ENCODE assay signal across 7 mouse cellular contexts in the genomic region with DNA sequence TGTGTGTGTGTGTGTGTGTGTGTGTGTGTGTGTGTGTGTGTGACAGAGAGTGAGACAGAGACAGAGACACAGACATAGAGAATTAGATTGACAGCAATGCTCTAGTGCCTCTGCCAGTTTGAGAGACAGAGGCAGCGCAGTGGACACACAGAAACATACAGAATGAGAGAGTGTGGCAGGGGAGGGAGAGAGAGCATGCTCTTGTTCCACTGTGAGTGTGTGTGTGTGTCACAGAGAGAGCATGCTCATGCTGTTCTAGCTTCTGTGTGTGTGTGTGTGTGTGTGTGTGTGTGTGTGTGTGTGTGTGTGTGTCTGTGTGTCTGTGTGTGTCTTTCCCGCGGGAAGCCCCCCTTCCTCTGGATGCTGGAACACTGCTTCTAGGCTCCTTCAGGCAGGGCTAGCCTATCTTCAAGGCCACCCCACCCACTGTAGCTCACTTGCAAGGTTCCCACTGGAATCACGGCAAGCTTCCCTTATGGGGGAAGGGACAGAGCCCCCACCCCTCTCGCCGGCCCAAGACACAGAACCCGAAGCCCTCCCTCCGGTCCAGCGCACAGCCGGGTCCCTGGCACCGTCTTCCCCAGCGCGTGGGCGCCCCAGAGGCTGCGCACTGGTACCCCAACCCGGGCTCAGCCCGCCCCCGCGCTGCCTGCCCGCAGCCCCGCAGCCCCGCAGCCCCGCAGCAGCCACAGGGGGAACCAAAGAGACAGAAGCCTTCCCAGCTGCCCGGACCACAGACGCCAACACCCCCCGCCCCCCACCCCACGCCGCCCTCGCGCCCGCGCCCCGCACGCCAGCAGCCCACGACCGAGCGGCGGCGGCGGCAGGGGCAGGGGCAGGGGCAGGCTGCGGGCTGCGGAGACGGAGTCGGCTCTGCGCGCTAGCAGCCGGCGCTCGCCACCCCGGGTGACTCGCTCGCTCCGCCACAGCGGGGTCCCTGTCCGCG.
A peak's percentile ranks its signal among the peaks of the same experiment; 100 is the strongest.
ATAC-seq lines count a peak whose summit lies in the region.
"Not testable (repeated sequence)": the region's sequence is repeated elsewhere in the genome, so short reads cannot be mapped to it uniquely, and the experiment has no call there.

No protein-coding gene starts in this region.

- H3K4me2 ChIP-seq in embryonic facial prominence, embryonic 13.5 days; forebrain, embryonic 16.5 days (ENCODE audit: low read length); hindbrain, embryonic 12.5 days (replicated peaks); intestine, embryonic 16.5 days (ENCODE audit: low read depth, low read length); limb, embryonic 13.5 days (replicated peaks); midbrain, embryonic 12.5 days (replicated peaks); neural tube, embryonic 13.5 days: not testable (repeated sequence)

- H3K4me3 ChIP-seq in embryonic facial prominence, embryonic 13.5 days; forebrain, embryonic 16.5 days (replicated peaks; ENCODE audit: low read length); hindbrain, embryonic 12.5 days; intestine, embryonic 16.5 days (ENCODE audit: low read length); limb, embryonic 13.5 days; midbrain, embryonic 12.5 days; neural tube, embryonic 13.5 days: not testable (repeated sequence)

- not testable (repeated sequence) for H3K9ac ChIP-seq in embryonic facial prominence, embryonic 13.5 days; forebrain, embryonic 16.5 days (replicated peaks; ENCODE audit: low read depth, low read length); hindbrain, embryonic 12.5 days; intestine, embryonic 16.5 days (ENCODE audit: low read depth, low read length); limb, embryonic 13.5 days; midbrain, embryonic 12.5 days (replicated peaks); neural tube, embryonic 13.5 days

- not testable (repeated sequence) for H3K4me1 ChIP-seq in embryonic facial prominence, embryonic 13.5 days; forebrain, embryonic 16.5 days (replicated peaks; ENCODE audit: control insufficient read depth, insufficient read depth, low read length); hindbrain, embryonic 12.5 days; intestine, embryonic 16.5 days (ENCODE audit: control insufficient read depth, insufficient read depth, low read length); limb, embryonic 13.5 days; midbrain, embryonic 12.5 days; neural tube, embryonic 13.5 days (replicated peaks)

- ATAC-seq in embryonic facial prominence, embryonic 13.5 days (ENCODE audit: insufficient number of reproducible peaks, insufficient read depth, low FRiP score, low TSS enrichment, low read depth): peak; percentile 71; the same call in 1 of the 2 replicates
- peak; percentile 88 for ATAC-seq in forebrain, embryonic 16.5 days
- ATAC-seq in hindbrain, embryonic 12.5 days (ENCODE audit: low FRiP score): peak; percentile 83
- ATAC-seq in intestine, embryonic 16.5 days: peak; percentile 67
- peak; percentile 69 for ATAC-seq in limb, embryonic 13.5 days (ENCODE audit: low FRiP score, low read depth)
- ATAC-seq in midbrain, embryonic 12.5 days (ENCODE audit: low FRiP score, low read depth): peak; percentile 82
- ATAC-seq in neural tube, embryonic 13.5 days (ENCODE audit: low read depth): peak; percentile 87

- H3K36me3 ChIP-seq in embryonic facial prominence, embryonic 13.5 days; forebrain, embryonic 16.5 days (ENCODE audit: control insufficient read depth, insufficient read depth); hindbrain, embryonic 12.5 days; intestine, embryonic 16.5 days (ENCODE audit: control insufficient read depth, insufficient read depth, low read length); limb, embryonic 13.5 days; midbrain, embryonic 12.5 days; neural tube, embryonic 13.5 days: not testable (repeated sequence)

- H3K27ac ChIP-seq in embryonic facial prominence, embryonic 13.5 days; forebrain, embryonic 16.5 days (ENCODE audit: low read length); hindbrain, embryonic 12.5 days; intestine, embryonic 16.5 days (ENCODE audit: low read length); limb, embryonic 13.5 days; midbrain, embryonic 12.5 days (replicated peaks); neural tube, embryonic 13.5 days (replicated peaks): not testable (repeated sequence)

- H3K9me3 ChIP-seq in embryonic facial prominence, embryonic 13.5 days; forebrain, embryonic 16.5 days (ENCODE audit: control insufficient read depth, low read length); hindbrain, embryonic 12.5 days (replicated peaks); intestine, embryonic 16.5 days (ENCODE audit: control insufficient read depth, low read length); limb, embryonic 13.5 days; midbrain, embryonic 12.5 days; neural tube, embryonic 13.5 days: not testable (repeated sequence)

- not testable (repeated sequence) for H3K27me3 ChIP-seq in embryonic facial prominence, embryonic 13.5 days; forebrain, embryonic 16.5 days (replicated peaks; ENCODE audit: control insufficient read depth, insufficient read depth, low read length); hindbrain, embryonic 12.5 days; intestine, embryonic 16.5 days (replicated peaks; ENCODE audit: control insufficient read depth, insufficient read depth, low read length); limb, embryonic 13.5 days; midbrain, embryonic 12.5 days; neural tube, embryonic 13.5 days

- no CpG with 5 or more reads among the region's 56 CpGs for WGBS in embryonic facial prominence, embryonic 13.5 days
- WGBS in forebrain, embryonic 16.5 days: no CpG with 5 or more reads among the region's 56 CpGs
- WGBS in hindbrain, embryonic 12.5 days: no CpG with 5 or more reads among the region's 56 CpGs
- no CpG with 5 or more reads among the region's 56 CpGs for WGBS in intestine, embryonic 16.5 days
- no CpG with 5 or more reads among the region's 56 CpGs for WGBS in limb, embryonic 13.5 days
- WGBS in midbrain, embryonic 12.5 days: no CpG with 5 or more reads among the region's 56 CpGs
- no CpG with 5 or more reads among the region's 56 CpGs for WGBS in neural tube, embryonic 13.5 days
